Mouse (Mus musculus) hindbrain, embryonic 13.5 days (tissue): Measurements from ENCODE around the gene Gnas. TPM values are rescaled to one million over a fixed set of nuclear protein-coding genes. Genes with fewer than 3 reads are reported as not detected.

Experiments
- ATAC-seq: fragments of 200-750 bp; cut with Nextera tagmentation; 2 replicates; pipeline ENCODE4 v1.8.0; 2017; ENCODE audit warnings: moderate TSS enrichment; ENCODE audit not compliant: low FRiP score
- H3K27ac ChIP-seq: fragments of 300-500 bp; sonication (generic); 2 replicates; pipeline ENCODE4 v1.5.1; 2015; ENCODE audit warnings: inconsistent platforms, mild to moderate bottlenecking, moderate library complexity
- H3K27me3 ChIP-seq: fragments of 300-500 bp; sonication (generic); 2 replicates; pipeline ENCODE4 v1.6.1; 2015; ENCODE audit warnings: mild to moderate bottlenecking, inconsistent platforms
- H3K36me3 ChIP-seq: fragments of 300-500 bp; sonication (generic); 2 replicates; pipeline ENCODE4 v1.6.1; 2015; ENCODE audit warnings: mild to moderate bottlenecking, inconsistent platforms
- H3K4me1 ChIP-seq: fragments of 300-500 bp; sonication (generic); replicated peaks from 2 replicates; pipeline ENCODE4 v1.6.1; 2015; ENCODE audit warnings: inconsistent platforms
- H3K4me2 ChIP-seq: fragments of 300-500 bp; sonication (generic); 2 replicates; pipeline ENCODE4 v1.6.1; 2015; ENCODE audit warnings: inconsistent platforms, mild to moderate bottlenecking, moderate library complexity
- H3K4me3 ChIP-seq: fragments of 300-500 bp; sonication (generic); 2 replicates; pipeline ENCODE4 v1.5.1; 2015; ENCODE audit warnings: mild to moderate bottlenecking, inconsistent platforms
- H3K9ac ChIP-seq: fragments of 300-500 bp; sonication (generic); 2 replicates; pipeline ENCODE4 v1.6.1; 2015; ENCODE audit warnings: mild to moderate bottlenecking, inconsistent platforms
- H3K9me3 ChIP-seq: fragments of 300-500 bp; sonication (generic); 2 replicates; pipeline ENCODE4 v1.6.1; 2016; ENCODE audit warnings: inconsistent platforms
- WGBS: fragments of 180-500 bp; shearing (Covaris S2); methylation state at CpG from one replicate; pipeline ENCODE4 v1.1.7; 2015; 5-methylcytosine and 5-hydroxymethylcytosine counted together
- polyA plus RNA-seq: library from polyadenylated mRNA; unstranded; fragments of >200 nt; fragmentation: Nextera tagmentation; extraction: Ambion mirVana; gene quantifications from 2 replicates; pipeline ENCODE4 v1.2.1, GENCODE M21; 2015

The Gnas gene
- polyA plus RNA-seq, 1 experiment from 2014 or later = 1,516 TPM

DNA sequence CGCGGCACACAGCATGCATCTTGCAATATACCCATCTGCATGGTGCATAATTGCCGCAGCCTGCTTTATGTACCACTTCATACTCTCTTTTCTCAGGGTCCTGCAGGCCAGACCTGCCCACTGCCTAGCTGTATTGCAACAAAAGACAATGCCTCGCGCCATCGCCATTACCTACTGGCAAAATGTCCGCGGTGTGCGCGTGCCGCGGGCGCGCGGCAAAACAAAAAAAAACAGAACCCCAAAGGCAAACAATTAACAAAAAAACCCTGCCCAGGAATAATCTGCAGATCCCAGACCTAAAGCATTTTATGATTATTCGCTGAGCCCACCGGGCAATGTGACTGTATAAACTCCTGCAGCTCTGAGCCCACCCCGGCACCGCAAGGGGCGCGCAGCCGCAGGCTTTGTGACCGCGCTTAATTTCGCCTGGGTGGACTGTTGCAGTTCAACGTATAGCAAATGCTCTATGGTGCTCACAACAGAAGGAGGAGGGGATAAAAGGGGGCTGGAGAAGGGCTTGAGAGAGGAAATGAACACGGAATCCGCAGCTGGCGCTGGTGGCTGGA lies 11.9 kb downstream of the Gnas start:
- peaks cover 59% of the 10 kb centered on the region for H3K9me3 ChIP-seq
- H3K36me3 ChIP-seq = peaks cover 13% of the 10 kb centered on the region
- H3K4me1 ChIP-seq = peaks cover 64% of the 10 kb centered on the region
- H3K9ac ChIP-seq = peak overlapping the region; percentile 15; the same call in 1 of the 2 replicates
- 56% methylated on average over 29 of the region's 29 CpGs for WGBS
- H3K4me3 ChIP-seq = peak overlapping the region; percentile 64
- 0 out of 2 replicates have a peak overlapping the region, but pooled peaks have one; percentile 23 for H3K27ac ChIP-seq
- no peak for ATAC-seq
- H3K27me3 ChIP-seq = peaks cover 46% of the 10 kb centered on the region
- H3K4me2 ChIP-seq = peak overlapping the region; percentile 63

DNA sequence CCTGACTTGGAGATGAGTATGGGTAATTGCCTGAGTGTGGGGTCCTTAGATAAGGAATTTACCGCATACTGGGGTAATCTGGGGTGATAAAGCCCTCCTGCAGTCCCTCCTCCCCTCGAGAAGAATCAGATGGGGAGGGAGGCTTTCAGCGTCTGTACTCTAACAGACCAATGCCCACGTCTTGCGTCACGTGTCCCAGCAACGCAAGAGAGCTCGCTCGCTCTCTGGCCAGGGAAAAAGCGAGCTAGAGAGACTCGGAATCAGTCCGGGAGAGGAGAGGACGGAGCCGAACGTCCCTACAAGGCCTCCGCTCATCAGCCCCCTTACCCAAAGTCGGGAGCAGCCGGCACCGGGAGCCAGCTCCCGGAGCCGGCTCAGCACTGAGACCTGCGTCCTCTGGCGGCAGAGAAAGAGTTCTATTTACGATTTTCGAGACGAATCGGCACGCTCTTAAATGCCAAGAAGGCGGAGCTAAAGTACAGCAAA lies 13.0 kb downstream of the Gnas start:
- peak overlapping the region; percentile 11; the same call in 1 of the 2 replicates for H3K4me3 ChIP-seq
- peaks cover 53% of the 10 kb centered on the region for H3K4me1 ChIP-seq
- H3K27me3 ChIP-seq = peaks cover 48% of the 10 kb centered on the region
- H3K4me2 ChIP-seq = peak overlapping the region; percentile 63
- no peak for ATAC-seq
- WGBS = 52% methylated on average over 29 of the region's 29 CpGs
- peaks cover 13% of the 10 kb centered on the region for H3K36me3 ChIP-seq
- no peak overlapping the region for H3K9ac ChIP-seq
- H3K27ac ChIP-seq = no peak overlapping the region
- peaks cover 59% of the 10 kb centered on the region for H3K9me3 ChIP-seq

GRCm38 (mm10) chr2:174297851-174298250 lies 13.7 kb downstream of the Gnas start:
- no peak for ATAC-seq
- H3K36me3 ChIP-seq = peaks cover 13% of the 10 kb centered on the region
- H3K4me2 ChIP-seq = peak overlapping the region; percentile 55
- H3K4me1 ChIP-seq = peaks cover 46% of the 10 kb centered on the region
- H3K9ac ChIP-seq = no peak overlapping the region
- peaks cover 59% of the 10 kb centered on the region for H3K9me3 ChIP-seq
- H3K4me3 ChIP-seq = peak overlapping the region; percentile 33; the same call in 1 of the 2 replicates
- H3K27ac ChIP-seq = no peak overlapping the region
- peaks cover 48% of the 10 kb centered on the region for H3K27me3 ChIP-seq
- WGBS = 66% methylated on average over 19 of the region's 19 CpGs

GRCm38 (mm10) chr2:174298471-174298870 lies 14.4 kb downstream of the Gnas start:
- no peak for ATAC-seq
- peaks cover 59% of the 10 kb centered on the region for H3K9me3 ChIP-seq

GRCm38 (mm10) chr2:174299091-174299770 lies 15.1 kb downstream of the Gnas start:
- Histone ChIP-seq H3K4me3 (peak overlapping the region; percentile 33), H3K36me3 (peaks cover 13% of the 10 kb centered on the region), H3K4me1 (peaks cover 38% of the 10 kb centered on the region), H3K4me2 (peak overlapping the region; percentile 55), H3K9me3 (peaks cover 59% of the 10 kb centered on the region), H3K9ac (peak overlapping the region; percentile 39), H3K27me3 (peaks cover 48% of the 10 kb centered on the region), H3K27ac (no peak overlapping the region)
- ATAC-seq = no peak
- 63% methylated on average over 48 of the region's 48 CpGs for WGBS

More at GRCm38 (mm10) chr2:174298471-174298870, 14.4 kb downstream of the Gnas start:
- Histone ChIP-seq H3K4me2 (peak overlapping the region; percentile 55), H3K36me3 (peaks cover 13% of the 10 kb centered on the region), H3K9ac (no peak overlapping the region), H3K27ac (no peak overlapping the region), H3K27me3 (peaks cover 48% of the 10 kb centered on the region), H3K4me3 (peak overlapping the region; percentile 33), H3K4me1 (peaks cover 40% of the 10 kb centered on the region)
- 43% methylated on average over 33 of the region's 33 CpGs for WGBS

DNA sequence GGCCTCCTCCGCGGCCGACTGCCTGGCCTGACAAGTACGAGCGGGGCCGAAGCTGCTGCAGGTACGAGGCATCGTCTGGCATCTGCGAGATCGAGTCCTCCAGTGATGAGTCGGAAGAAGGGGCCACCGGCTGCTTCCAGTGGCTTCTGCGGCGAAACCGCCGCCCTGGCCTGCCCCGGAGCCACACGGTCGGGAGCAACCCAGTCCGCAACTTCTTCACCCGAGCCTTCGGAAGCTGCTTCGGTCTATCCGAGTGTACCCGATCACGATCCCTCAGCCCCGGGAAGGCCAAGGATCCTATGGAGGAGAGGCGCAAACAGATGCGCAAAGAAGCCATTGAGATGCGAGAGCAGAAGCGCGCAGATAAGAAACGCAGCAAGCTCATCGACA lies 15.6 kb downstream of the Gnas start:
- H3K4me1 ChIP-seq = peaks cover 38% of the 10 kb centered on the region
- H3K9me3 ChIP-seq = peaks cover 55% of the 10 kb centered on the region
- H3K36me3 ChIP-seq = peaks cover 13% of the 10 kb centered on the region
- H3K27ac ChIP-seq = no peak overlapping the region
- ATAC-seq = no peak
- H3K4me3 ChIP-seq = peak overlapping the region; percentile 33
- peaks cover 48% of the 10 kb centered on the region for H3K27me3 ChIP-seq
- 55% methylated on average over 34 of the region's 34 CpGs for WGBS
- H3K9ac ChIP-seq = peak overlapping the region; percentile 39
- H3K4me2 ChIP-seq = peak overlapping the region; percentile 55

DNA sequence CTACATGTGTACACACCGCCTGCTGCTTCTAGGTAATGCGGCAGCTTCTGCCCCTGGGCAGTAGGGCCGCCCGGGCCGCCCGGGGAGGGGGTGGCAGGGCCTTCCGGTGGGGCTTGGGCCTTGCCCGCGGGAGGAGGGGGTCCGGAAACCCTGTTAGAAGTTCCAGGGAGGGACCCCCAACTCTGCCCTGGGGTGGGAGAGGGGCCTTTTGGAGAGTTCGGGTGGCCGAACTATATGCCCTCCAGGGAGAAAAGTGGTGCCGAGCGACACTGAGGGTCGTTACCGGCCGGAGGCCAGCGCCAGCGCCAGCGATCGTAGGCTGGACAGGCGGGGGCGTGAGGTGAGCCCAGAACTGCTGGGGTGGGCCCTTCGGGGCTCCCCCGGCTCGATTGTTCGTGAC lies 16.1 kb downstream of the Gnas start:
- Histone ChIP-seq H3K9ac (peak overlapping the region; percentile 39; the same call in 1 of the 2 replicates), H3K4me3 (peak overlapping the region; percentile 33), H3K4me1 (peaks cover 38% of the 10 kb centered on the region), H3K4me2 (peak overlapping the region; percentile 55), H3K9me3 (peaks cover 50% of the 10 kb centered on the region), H3K36me3 (peaks cover 13% of the 10 kb centered on the region), H3K27me3 (peaks cover 48% of the 10 kb centered on the region), H3K27ac (no peak overlapping the region)
- 63% methylated on average over 27 of the region's 27 CpGs for WGBS
- ATAC-seq = no peak

- WGBS = 54% methylated on average over 22 of the region's 22 CpGs
- Histone ChIP-seq H3K27me3 (peaks cover 48% of the 10 kb centered on the region), H3K9me3 (peaks cover 46% of the 10 kb centered on the region), H3K27ac (no peak overlapping the region), H3K4me3 (peak overlapping the region; percentile 33), H3K36me3 (peaks cover 13% of the 10 kb centered on the region), H3K4me2 (peak overlapping the region; percentile 55), H3K9ac (no peak overlapping the region), H3K4me1 (peaks cover 38% of the 10 kb centered on the region)
- ATAC-seq = no peak
Observed at GRCm38 (mm10) chr2:174300666-174301065, 16.5 kb downstream of the Gnas start.

DNA sequence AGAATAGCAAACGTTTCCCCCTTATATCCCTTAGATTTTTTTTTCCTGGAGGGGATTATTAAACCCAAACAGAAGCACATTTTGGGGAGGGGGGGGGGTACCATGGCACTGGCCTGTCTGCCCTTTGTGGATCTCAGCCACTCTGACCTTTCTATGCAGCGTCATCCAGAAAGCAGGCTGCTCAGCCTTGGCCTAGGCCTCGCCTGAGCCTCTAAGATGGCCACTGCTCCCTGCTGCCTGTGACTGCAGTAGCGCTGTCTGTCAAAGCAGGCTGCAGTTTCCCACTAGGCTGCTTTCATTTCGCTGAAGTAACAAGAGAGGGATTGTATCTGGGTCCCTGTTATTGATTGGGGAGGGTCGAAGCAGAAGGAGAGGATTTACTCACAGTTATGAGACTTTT lies 18.4 kb downstream of the Gnas start:
- no peak overlapping the region for H3K27ac ChIP-seq
- peaks cover 25% of the 10 kb centered on the region for H3K4me1 ChIP-seq
- peaks cover 37% of the 10 kb centered on the region for H3K27me3 ChIP-seq
- 40% methylated on average over 6 of the region's 6 CpGs for WGBS
- H3K36me3 ChIP-seq = peaks cover 13% of the 10 kb centered on the region
- no peak overlapping the region for H3K4me2 ChIP-seq
- no peak for ATAC-seq
- H3K9me3 ChIP-seq = peaks cover 29% of the 10 kb centered on the region
- H3K9ac ChIP-seq = no peak overlapping the region
- no peak overlapping the region for H3K4me3 ChIP-seq

DNA sequence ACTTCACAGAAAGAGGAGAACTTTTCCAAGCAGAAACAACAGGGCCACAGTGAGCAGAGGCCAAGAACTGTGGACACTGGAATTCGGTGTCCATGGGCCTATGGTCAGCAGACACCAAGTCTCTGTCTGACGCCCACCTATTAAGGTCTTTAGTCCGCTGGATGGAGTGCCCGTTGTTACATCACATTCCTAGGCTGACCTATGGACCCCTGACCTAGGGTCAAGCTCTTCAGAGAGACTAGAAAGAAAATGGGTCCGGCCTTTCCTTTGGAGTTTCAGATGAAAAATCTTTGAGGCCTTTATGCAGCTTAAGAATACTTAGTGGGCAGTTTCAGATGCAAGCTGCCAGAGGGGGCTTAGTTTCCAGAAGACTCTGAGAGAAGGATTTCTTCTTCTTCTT lies 21.5 kb downstream of the Gnas start:
- 3% methylated on average over 5 of the region's 5 CpGs for WGBS
- Histone ChIP-seq H3K9me3 (no peaks in the 10 kb centered on the region), H3K36me3 (no peaks in the 10 kb centered on the region), H3K4me2 (no peak overlapping the region), H3K9ac (no peak overlapping the region), H3K4me3 (no peak overlapping the region), H3K27ac (no peak overlapping the region), H3K4me1 (no peaks in the 10 kb centered on the region), H3K27me3 (peaks cover 5% of the 10 kb centered on the region)
- no peak for ATAC-seq

GRCm38 (mm10) chr2:174307903-174308302 lies 23.8 kb downstream of the Gnas start:
- Histone ChIP-seq H3K9me3 (no peaks in the 10 kb centered on the region), H3K4me2 (no peak overlapping the region), H3K4me3 (no peak overlapping the region), H3K27ac (no peak overlapping the region), H3K36me3 (no peaks in the 10 kb centered on the region), H3K9ac (no peak overlapping the region), H3K4me1 (peaks cover 3% of the 10 kb centered on the region), H3K27me3 (no peaks in the 10 kb centered on the region)
- ATAC-seq = no peak
- 94% methylated on average over 3 of the region's 3 CpGs for WGBS

DNA sequence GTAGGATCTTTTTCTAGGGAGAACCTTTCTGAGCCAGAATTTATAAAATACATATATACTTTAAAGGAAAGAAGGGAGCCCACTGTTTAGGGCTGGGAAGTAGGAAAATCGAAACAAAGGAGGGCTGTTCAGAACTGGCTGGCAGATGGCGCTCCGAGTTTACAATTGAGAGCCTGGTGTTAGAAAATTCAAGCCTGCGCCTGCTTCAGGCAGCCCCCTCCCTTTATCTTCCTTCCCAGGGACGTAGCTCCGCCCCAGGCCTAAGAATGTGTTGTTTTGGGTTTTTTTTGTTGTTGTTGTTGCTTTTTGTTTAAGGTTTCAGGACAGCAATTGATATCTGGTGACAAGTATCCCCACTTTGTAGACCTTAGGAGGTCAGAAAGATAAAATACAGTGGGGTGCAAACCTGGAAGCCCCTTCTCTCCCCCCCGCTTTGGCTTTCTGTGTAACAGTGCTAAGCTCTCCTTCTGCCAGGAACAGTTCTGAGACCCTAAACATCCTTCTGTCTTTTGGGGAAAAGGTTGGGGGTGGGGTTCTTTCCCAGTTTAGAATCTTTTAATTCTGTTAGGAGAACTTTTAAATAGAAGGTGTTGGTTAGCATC lies 26.9 kb downstream of the Gnas start:
- H3K4me3 ChIP-seq = no peak overlapping the region
- WGBS = 12% methylated on average over 7 of the region's 7 CpGs
- no peak overlapping the region for H3K27ac ChIP-seq
- H3K9ac ChIP-seq = no peak overlapping the region
- no peak overlapping the region for H3K4me2 ChIP-seq
- H3K9me3 ChIP-seq = no peaks in the 10 kb centered on the region
- no peaks in the 10 kb centered on the region for H3K36me3 ChIP-seq
- H3K4me1 ChIP-seq = peaks cover 3% of the 10 kb centered on the region
- no peaks in the 10 kb centered on the region for H3K27me3 ChIP-seq
- peak; percentile 80 for ATAC-seq
